Comparison of ENCODE assay signal across 15 mouse cellular contexts in genomic region chr4:148930721-148931229, GRCm38 (mm10).
A peak's percentile ranks its signal among the peaks of the same experiment; 100 is the strongest.
DNase-seq lines count a peak whose midpoint lies in the region; ATAC-seq lines count a peak whose summit lies in the region.
"Had no signal": no experiment of that assay in that cellular context is flagged by ENCODE, and none has a peak within 500 bp of the region (broad histone marks: within the 10 kb centered on the region; RNA-seq: fewer than 3 reads in every experiment).

No protein-coding gene starts in this region.

- peaks cover 18% of the 10 kb centered on the region for H3K36me3 ChIP-seq in heart, embryonic 12.5 days
- H3K36me3 ChIP-seq in hindbrain, embryonic 14.5 days (replicated peaks; ENCODE audit: control insufficient read depth, insufficient read depth) = no peaks in the 10 kb centered on the region
- no peaks in the 10 kb centered on the region for H3K36me3 ChIP-seq in neural tube, embryonic 14.5 days (ENCODE audit: control insufficient read depth, insufficient read depth, low read length)
- H3K36me3 ChIP-seq: embryonic facial prominence, embryonic 12.5 days; liver, embryonic 13.5 days had no signal

- 20% methylated on average over 9 of the region's 9 CpGs for WGBS in heart, embryonic 12.5 days
- WGBS in hindbrain, embryonic 14.5 days = 59% methylated on average over 9 of the region's 9 CpGs
- 55% methylated on average over 9 of the region's 9 CpGs for WGBS in neural tube, embryonic 14.5 days

- H3K4me1 ChIP-seq in heart, embryonic 12.5 days (replicated peaks) = peaks cover 97% of the 10 kb centered on the region
- H3K4me1 ChIP-seq in hindbrain, embryonic 14.5 days (replicated peaks; ENCODE audit: control insufficient read depth, insufficient read depth, low read length) = peaks cover 47% of the 10 kb centered on the region
- peaks cover 27% of the 10 kb centered on the region for H3K4me1 ChIP-seq in neural tube, embryonic 14.5 days (ENCODE audit: control insufficient read depth, insufficient read depth, low read length)

- H3K27me3 ChIP-seq in heart, embryonic 12.5 days (replicated peaks) = no peaks in the 10 kb centered on the region
- H3K27me3 ChIP-seq in hindbrain, embryonic 14.5 days (ENCODE audit: control insufficient read depth, insufficient read depth, low read length) = 0 out of 2 replicates have a peak, but pooled peaks cover 8% of the 10 kb centered on the region
- H3K27me3 ChIP-seq in neural tube, embryonic 14.5 days (ENCODE audit: control insufficient read depth, insufficient read depth, low read length) = no peaks in the 10 kb centered on the region

- H3K9ac ChIP-seq in heart, embryonic 12.5 days = peak overlapping the region; percentile 70
- H3K9ac ChIP-seq in hindbrain, embryonic 14.5 days = peak overlapping the region; percentile 29; the same call in 1 of the 2 replicates
- 0 out of 2 replicates have a peak overlapping the region, but pooled peaks have one; percentile 25 for H3K9ac ChIP-seq in neural tube, embryonic 14.5 days (replicated peaks; ENCODE audit: low read depth, low read length)
- H3K9ac ChIP-seq: embryonic facial prominence, embryonic 12.5 days; liver, embryonic 13.5 days had no signal

- H3K4me2 ChIP-seq in heart, embryonic 12.5 days = peak overlapping the region; percentile 38
- no peak overlapping the region for H3K4me2 ChIP-seq in hindbrain, embryonic 14.5 days (replicated peaks)
- H3K4me2 ChIP-seq in neural tube, embryonic 14.5 days (ENCODE audit: low read depth, low read length) = no peak overlapping the region
- H3K4me2 ChIP-seq: embryonic facial prominence, embryonic 12.5 days; liver, embryonic 13.5 days had no signal

- intact Hi-C loops in heart, postnatal 25 days (cut with DNase I) = no loop called here
- intact Hi-C loops in left cerebral cortex, postnatal 4 days (cut with DNase I) = no loop called here
- intact Hi-C loops in left cerebral cortex, postnatal 36 days (cut with DNase I) = no loop called here

- no peaks in the 10 kb centered on the region for H3K9me3 ChIP-seq in heart, embryonic 12.5 days (replicated peaks)
- H3K9me3 ChIP-seq in hindbrain, embryonic 14.5 days (ENCODE audit: control insufficient read depth, low read length) = no peaks in the 10 kb centered on the region
- H3K9me3 ChIP-seq in neural tube, embryonic 14.5 days (ENCODE audit: control insufficient read depth, low read length) = no peaks in the 10 kb centered on the region
- H3K9me3 ChIP-seq: embryonic facial prominence, embryonic 12.5 days; liver, embryonic 13.5 days had no signal

- peak; percentile 34; the same call in 1 of the 2 replicates for ATAC-seq in heart, embryonic 12.5 days (ENCODE audit: insufficient number of reproducible peaks, low FRiP score)
- no peak for ATAC-seq in hindbrain, embryonic 14.5 days (ENCODE audit: low FRiP score)
- ATAC-seq in neural tube, embryonic 14.5 days (ENCODE audit: low read depth) = no peak
- no peak for ATAC-seq in granulocyte monocyte progenitor cell, adult 5-6 weeks (replicated peaks; ENCODE audit: poor library complexity, severe bottlenecking)
- ATAC-seq: forebrain, embryonic 14.5 days had no signal

- peak overlapping the region; percentile 98 for H3K27ac ChIP-seq in heart, embryonic 12.5 days (ENCODE audit: poor library complexity, severe bottlenecking)
- H3K27ac ChIP-seq in hindbrain, embryonic 14.5 days = peak overlapping the region; percentile 61
- peak overlapping the region; percentile 70 for H3K27ac ChIP-seq in neural tube, embryonic 14.5 days (ENCODE audit: low read depth, low read length)
- H3K27ac ChIP-seq: embryonic facial prominence, embryonic 12.5 days; layer of hippocampus, adult 2 months; liver, embryonic 13.5 days had no signal

- no peak for DNase-seq in heart, postnatal 25 days (ENCODE audit: low spot score)
- peak; percentile 47 for DNase-seq in left cerebral cortex, postnatal 4 days
- no peak for DNase-seq in left cerebral cortex, postnatal 36 days (ENCODE audit: low spot score in 2 of 2)
- DNase-seq in hindbrain, embryonic 14.5 days (ENCODE audit: low spot score) = no peak
- DNase-seq: cerebellum, adult 9-10 months; gastrocnemius, postnatal 25 days; kidney, adult 18-20 months; liver, embryonic 13.5 days had no signal

- H3K4me3 ChIP-seq in heart, embryonic 12.5 days = no peak overlapping the region
- no peak overlapping the region for H3K4me3 ChIP-seq in hindbrain, embryonic 14.5 days (replicated peaks; ENCODE audit: low read length)
- no peak overlapping the region for H3K4me3 ChIP-seq in neural tube, embryonic 14.5 days (ENCODE audit: low read depth, low read length)
- H3K4me3 ChIP-seq: embryonic facial prominence, embryonic 12.5 days; layer of hippocampus, adult 2 months; liver, embryonic 13.5 days; myocyte had no signal
